Mouse (Mus musculus) ES-E14 (cell line): Measurements from ENCODE around the gene Nt5c2.
"Not testable (repeated sequence)": the region's sequence is repeated elsewhere in the genome, so short reads cannot be mapped to it uniquely, and the experiment has no call there.

Experiments used
- MAFK ChIP-seq: IDR thresholded peaks from 2 replicates; pipeline ENCODE4 v1.6.1; 2014; ENCODE audit warnings: mild to moderate bottlenecking, low read depth, low read length, inconsistent platforms; ENCODE audit not compliant: insufficient read depth
- ZNF384 ChIP-seq: IDR thresholded peaks from 2 replicates; pipeline ENCODE4 v1.6.1; 2012; ENCODE audit warnings: low read depth, low read length, inconsistent platforms

DNA sequence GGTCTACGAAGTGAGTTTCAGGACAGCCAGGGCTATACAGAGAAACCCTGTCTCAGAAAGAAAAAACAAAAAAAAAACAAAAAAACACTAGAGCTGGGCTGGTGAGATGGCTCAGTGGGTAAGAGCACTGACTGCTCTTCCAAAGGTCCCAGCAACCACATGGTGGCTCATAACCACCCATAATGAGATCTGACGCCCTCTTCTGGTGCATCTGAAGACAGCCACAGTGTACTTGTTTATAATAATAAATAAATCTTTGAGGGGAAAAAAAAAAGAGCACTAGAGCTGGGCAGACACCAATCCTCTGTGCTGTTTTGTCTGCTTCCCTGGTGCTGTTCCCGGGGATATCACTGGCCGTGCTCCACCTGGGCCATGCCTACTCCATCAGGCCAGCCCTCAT is 22.6 kb downstream of the Nt5c2 start:
- TF ChIP-seq MAFK, ZNF384: not testable (repeated sequence)
